Mouse (Mus musculus): ENCODE data around the gene Efcab9. TPM values are rescaled to one million over a fixed set of nuclear protein-coding genes. Genes with fewer than 3 reads are reported as not detected.

Efcab9 gene
- total RNA-seq, 2 experiments from 2014 or later, result not detected

DNA sequence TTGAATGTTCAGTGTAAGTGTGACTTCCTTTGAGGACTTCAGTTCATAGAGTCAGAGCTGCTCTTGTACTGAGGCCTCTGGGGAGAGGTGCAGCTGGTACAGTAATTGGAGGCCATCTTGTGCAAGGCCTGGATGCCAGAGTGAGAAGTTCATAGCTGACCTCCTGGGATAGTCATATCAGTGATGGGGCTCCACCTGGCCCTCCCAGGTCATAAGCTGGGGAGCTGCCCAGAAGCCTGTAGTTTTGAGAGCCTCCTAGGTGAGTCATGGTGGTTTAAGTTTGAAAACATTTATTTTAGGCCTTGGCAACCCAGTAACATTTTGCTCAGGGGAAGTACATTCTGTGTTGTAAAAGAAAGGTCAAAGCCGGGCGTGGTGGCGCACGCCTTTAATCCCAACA lies 26.1 kb upstream of the Efcab9 start:
- no peak for ATAC-seq (replicated peaks; ENCODE audit: low FRiP score, poor library complexity, severe bottlenecking)

DNA sequence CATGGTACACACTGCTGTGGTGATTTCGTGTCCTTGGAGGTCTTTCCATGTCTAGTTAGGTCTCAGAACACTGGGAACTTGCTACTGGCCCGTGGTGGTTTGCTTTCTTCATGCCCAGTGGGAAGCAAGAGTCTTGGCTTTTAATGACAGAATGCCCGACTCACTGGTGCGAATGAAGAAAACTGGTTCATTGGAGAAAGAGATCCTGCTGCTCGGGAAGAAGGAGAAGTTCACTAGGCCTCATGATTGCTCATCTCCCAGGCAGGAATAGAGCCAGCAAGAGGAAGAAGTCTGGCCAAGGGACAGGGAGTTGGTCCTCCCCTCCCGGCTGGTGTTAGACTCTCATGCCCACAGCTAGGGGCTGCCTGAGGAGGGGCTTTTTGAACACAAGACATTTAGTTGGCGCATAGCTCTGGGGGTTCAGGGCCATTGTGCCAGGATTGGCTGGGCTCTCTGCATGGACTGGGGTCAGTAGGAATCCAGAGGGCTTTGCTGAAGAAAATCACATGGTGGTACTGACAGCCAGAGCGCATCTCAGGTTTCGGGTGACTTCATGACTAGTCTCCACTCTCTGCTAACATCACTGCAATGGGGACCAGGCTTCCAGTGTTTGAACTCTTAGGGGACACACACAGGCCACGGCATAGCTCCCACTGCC lies 24.6 kb upstream of the Efcab9 start:
- ATAC-seq (replicated peaks; ENCODE audit: low FRiP score, poor library complexity, severe bottlenecking), result no peak

DNA sequence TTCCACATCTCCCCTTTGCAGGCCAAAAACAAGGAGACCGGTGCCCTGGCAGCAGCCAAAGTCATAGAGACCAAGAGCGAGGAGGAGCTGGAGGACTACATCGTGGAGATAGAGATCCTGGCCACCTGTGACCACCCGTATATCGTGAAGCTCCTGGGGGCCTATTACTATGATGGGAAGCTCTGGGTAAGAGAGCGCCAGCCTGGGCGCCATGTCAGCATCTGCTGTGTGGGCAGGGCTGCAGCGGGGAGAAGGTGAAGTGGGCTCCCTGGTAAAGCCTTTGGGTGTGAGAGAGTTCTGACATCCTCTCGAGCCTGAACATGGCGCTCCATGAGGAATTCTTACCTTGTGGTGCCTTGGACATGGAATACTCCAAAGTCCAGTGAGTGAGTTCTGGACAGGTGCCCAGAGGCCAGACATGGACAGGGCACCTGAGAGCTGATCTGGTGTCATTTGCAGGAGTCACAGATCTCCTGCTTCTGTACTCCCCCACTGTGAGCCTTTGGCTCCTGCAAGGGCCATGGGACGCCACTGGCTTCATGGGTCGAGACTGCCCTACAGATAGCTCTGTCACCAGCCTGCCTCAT lies 23.3 kb upstream of the Efcab9 start:
- no peak for ATAC-seq (replicated peaks; ENCODE audit: low FRiP score, poor library complexity, severe bottlenecking)

DNA sequence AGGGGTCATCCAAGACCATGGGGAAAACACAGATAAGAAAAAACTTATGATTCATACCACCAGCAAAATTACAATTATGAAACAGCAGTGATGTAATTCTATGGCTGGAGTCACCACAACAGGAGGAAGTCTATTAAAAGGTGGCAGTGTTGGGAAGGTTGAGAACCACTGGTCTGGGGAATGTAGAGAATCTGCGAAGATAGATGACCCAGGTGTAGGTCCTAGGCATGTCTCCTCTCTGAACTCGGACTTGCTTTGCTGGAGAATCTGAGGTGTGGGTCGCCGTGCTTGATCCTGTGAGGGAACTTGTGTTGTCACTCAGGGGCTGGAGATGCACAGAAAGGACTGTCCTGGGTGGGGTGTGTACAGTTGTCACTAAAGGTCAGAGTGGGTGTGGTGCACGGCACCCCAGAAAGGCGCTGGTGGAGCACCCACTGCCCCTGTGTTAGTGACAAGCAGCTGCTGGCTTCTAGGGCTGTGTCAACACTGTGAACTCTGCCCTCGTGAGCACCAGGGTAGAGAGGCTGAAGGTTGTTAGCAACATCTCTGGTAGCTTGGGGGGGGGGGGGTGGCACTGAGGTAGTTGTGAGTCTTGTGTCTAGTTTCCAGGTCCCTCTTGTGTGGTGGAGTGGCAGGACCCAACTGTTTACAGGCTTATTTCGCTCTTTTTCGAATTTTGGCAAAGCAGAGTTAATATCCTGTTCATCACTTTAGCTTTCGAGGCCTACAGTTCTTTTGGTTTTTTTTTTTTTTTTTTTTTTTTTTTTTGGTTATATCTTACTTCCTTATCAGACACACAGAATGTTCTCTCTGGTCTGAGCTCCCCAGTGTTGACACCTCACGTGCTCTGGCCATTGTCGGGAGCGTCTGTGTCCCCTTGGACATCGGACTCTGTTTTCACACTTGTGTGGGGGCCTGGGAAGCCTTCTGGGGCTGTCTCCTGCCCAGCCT lies 22.5 kb upstream of the Efcab9 start:
- no peak for ATAC-seq (replicated peaks; ENCODE audit: low FRiP score, poor library complexity, severe bottlenecking)

DNA sequence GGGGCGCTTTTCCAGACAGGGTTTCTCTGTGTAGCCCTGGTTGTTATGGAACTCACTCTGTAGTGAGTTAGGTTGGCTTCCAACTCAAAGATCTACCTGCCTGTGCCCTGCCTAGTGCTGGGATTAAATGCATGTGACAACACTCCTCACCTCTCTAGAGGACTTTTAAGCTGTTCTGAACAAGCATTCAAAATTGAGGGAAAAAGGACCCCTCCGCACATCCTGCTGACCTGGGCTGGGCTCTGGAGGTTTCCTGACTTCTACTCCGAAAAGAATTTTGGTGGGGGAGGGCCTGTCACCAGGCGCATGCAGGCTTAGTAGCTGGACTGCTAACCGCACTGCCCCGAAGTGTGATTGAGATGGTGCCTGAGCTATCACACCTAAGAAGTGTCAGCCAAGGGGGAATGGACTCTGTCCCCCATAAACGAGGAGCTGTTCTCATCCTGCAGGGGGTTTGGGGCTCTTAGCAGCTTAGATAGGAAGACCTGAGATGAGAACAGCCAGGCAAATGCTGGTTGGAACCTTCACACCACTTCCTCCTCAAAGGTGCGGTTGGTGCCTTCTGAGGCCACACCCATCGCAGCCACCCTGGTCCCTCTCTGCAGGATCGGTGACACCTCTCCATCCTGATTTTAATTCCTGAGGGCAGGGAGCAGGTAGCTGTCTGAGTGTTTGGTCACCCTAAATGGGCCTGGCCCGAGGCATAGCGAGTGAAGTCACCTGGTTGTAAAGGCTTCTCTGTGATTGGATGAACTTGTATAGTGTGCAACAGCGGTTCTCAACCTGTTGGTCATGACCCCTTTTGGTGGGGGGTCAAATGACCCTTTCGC lies 21.6 kb upstream of the Efcab9 start:
- ATAC-seq (replicated peaks; ENCODE audit: low FRiP score, poor library complexity, severe bottlenecking), result no peak

DNA sequence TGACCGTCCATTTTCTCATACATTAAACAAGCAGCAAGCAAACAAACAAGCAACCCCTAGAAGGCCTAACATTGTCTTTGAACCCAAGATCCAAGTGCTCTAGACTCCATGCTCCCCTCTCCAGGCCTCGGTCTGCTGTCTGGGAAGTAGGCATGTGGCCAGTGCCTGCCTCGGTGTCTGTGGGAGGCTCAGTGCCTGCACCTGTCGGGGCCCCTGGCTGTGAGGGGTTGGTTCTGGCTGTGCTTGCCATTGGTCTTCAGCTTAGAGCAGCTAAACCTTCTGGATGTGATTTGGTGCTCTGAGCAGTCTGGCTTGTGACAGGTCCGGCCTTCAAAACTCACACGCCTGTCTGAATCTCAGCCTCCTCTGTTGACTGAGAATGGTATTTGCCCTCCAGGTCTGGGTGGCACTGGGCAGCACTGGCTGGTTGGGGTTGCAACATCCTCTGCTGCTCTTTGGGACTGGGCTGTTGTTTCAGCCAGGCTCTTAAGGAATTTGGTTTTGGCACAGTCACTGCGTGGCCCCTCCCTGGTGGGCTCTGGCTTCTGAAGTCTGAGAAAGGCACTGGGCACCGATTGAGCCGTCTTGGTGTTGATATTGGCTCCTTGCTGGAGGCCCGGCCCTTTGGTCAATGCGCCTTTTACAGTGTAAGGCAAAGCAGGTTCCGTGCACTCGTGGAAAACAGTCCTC lies 20.7 kb upstream of the Efcab9 start:
- ATAC-seq (replicated peaks; ENCODE audit: low FRiP score, poor library complexity, severe bottlenecking), result no peak

DNA sequence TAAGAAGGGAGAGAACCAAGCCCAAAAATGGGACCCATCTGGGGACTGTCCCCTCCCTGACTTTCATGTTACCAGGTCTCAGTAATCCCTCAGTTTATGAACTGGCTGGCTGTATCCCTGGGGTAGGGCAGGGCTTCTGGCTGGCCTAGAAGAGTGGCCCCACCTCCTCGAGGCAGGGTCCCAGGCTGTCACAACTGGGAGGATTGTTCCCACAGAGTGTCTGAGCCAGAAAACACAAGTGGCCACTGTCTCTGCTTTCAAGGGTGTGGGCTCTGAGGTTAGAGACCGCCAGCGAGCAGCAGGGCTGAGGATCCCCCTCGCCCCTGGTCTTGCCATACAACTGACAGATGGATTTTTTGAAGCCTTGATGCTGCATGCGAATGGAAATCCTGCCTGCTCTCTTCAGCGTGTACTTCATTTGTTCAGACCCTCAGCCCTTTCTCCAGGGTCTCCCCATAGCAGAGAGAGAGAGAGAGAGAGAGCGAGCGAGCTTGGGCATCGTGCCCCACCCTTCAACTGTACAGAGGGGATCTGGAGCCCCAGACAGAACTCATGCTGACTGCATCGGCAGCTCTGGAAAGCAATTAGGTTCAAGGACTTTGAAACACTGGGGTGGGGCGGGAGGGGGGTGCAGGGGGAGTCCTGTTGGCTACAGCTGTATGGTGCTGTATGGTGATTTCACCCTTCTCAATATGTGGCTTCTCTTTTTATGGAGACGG lies 19.9 kb upstream of the Efcab9 start:
- ATAC-seq (replicated peaks; ENCODE audit: low FRiP score, poor library complexity, severe bottlenecking), result no peak

DNA sequence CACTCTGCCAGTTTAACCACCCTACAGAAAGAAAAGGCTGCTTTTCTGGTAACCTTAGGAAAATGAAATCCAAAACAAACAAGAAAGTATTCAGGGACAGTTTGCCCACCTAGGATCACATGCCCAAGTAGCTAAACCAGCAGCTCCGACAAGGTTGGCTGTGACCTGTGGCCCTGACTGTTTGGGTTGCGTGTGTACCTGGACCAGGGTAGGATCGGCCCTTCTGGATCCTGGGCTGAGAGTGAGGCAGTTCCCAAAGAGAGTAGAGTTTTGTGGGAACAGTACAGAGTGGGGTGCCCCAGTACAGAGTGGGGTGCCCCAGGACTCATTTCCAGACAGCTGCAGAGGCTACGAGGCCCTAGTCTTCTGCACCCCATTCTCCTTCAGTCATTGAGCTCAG lies 19.2 kb upstream of the Efcab9 start:
- no peak for ATAC-seq (replicated peaks; ENCODE audit: low FRiP score, poor library complexity, severe bottlenecking)

DNA sequence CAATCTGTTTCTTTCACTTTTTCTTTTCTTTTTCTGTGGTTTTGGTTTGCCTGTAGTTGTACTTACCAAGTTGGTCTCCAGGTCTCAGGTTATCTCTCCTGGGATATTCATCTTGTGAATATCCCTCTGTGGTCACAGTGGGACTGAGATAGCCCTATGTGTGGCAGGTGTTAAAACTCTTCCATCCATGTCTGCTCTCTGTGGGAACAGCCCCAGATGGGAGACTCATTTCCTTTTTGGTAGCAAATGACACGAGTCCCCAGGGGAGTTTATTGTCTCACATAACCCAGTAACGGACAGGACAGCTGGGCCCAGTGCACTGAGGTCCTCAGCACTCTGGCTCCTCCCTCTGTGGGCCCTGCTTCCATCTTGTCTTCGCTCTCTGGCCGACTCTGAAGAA lies 18.2 kb upstream of the Efcab9 start:
- no peak for ATAC-seq (replicated peaks; ENCODE audit: low FRiP score, poor library complexity, severe bottlenecking)

DNA sequence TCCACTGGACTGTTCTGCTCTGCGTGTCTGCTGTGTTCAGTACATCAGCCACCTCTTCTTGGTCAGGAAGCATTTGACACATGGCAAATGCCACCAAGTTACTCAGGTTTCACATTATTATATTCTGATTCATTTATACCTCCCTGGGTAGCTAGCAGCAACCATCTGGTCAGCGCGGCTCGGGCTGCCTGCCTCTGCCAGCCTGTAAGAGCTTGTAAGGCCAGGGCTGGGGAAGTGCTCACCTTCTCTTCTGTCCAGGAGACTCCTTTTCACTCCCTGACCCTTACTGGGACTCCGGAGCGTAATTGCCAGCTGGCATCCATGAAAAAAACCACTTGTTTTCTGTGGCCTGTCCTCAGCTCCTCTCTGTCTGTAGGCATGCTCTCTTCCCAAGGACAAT lies 17.4 kb upstream of the Efcab9 start:
- ATAC-seq (replicated peaks; ENCODE audit: low FRiP score, poor library complexity, severe bottlenecking), result no peak

DNA sequence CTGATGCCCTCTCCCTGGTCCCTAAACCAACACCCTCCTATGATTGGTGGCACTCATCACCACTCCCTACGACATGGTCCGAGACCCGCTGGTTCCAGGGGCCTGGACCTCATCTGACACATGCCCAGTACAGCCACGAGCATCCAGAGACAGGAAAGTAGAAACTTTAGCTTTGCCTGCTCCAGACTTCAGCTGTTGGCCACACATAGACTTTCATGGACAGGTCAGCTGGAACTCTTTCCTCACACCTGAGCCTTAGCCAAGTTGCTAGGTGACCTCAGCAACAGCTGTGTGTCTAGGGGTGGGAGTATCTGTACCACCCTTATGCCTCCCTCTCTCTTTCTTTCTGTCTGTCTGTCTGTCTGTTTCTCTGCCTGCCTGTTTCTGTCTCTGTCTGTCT lies 16.4 kb upstream of the Efcab9 start:
- ATAC-seq (replicated peaks; ENCODE audit: low FRiP score, poor library complexity, severe bottlenecking), result no peak

DNA sequence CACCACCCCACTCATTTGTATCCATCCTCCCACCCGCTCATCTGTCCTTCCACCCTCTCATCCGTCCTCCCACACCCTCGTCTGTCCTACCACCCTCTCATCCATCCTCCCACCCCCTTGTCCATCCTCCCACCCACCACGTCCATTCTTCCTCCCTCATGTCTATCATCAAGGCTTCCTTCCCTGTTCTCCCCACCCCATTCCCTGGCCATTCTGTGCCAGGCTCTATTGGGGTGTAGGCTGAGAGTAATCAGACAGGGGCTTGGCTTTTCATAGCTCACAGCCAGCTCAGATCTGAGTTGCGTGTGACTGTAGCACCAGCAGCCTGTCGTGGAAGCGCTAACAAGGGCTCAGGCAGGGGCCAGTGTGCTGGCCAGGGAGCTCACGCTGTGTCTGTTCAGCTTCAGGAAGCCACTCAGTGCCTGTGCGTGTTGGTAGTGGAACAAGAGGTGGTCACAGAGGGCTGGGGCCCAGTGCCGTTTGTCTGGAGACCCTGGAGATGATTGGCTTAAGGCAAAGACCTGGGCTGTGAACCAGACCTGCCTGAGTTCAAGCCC lies 15.6 kb upstream of the Efcab9 start:
- no peak for ATAC-seq (replicated peaks; ENCODE audit: low FRiP score, poor library complexity, severe bottlenecking)

DNA sequence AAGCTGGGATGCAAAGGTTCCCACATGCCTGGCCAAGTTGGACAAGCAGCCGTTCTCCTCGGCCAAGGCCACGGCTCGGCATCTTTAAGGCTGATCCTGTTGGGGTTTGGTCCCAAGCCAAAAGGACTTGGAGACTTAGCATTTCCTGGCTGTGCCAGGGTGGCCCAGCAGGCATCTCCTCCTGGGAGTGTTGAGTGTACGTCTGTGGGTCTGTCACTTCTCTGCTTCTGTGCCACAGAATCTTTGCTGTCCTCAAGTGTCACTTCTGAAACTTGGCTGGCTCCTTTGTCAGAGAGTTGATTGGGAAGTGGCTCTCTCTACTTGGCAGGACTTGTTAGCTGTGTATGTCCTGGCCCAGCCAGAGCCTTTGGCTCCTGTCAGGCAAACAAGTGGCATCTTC lies 14.6 kb upstream of the Efcab9 start:
- ATAC-seq (replicated peaks; ENCODE audit: low FRiP score, poor library complexity, severe bottlenecking), result no peak

DNA sequence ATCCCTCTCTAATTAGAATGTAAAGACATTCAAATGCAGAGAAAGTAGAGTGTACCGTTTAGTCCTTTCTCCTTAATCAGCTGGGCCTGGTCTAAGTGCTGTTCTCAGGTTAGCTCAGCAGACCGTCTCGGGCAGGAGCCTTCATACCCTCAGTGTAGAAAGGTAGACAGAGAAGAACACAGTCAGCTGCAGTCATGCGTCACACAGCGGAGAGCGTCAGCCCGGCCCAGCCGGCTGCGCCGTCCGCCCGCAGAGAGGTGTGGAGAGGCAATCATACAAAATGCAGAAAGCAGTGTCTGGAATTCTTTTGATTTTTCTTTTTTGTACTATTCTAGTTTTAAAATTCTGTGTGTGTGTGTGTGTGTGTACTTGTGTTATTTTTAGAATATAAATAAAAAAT lies 13.7 kb upstream of the Efcab9 start:
- ATAC-seq (replicated peaks; ENCODE audit: low FRiP score, poor library complexity, severe bottlenecking), result no peak

DNA sequence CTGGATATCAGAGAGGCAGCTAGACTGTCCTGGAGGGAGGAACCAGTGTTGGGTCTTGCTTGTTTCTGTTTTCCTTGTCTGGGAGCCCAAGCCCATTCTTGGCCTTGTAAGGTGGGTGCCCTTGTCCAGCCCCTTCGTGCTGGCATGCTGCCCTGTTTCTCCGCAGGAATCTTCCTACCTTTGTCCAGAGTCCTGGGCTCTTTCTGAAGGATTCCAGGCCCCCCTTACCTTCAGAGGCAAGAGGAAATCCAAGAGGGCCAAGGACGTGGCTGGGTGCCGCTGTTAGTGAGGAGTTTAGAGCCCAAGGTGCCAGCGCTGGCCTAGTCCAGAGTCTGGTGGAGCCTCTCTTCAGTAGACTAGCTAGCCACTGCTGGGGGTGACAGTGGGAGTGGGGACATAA lies 12.6 kb upstream of the Efcab9 start:
- ATAC-seq (replicated peaks; ENCODE audit: low FRiP score, poor library complexity, severe bottlenecking), result no peak

DNA sequence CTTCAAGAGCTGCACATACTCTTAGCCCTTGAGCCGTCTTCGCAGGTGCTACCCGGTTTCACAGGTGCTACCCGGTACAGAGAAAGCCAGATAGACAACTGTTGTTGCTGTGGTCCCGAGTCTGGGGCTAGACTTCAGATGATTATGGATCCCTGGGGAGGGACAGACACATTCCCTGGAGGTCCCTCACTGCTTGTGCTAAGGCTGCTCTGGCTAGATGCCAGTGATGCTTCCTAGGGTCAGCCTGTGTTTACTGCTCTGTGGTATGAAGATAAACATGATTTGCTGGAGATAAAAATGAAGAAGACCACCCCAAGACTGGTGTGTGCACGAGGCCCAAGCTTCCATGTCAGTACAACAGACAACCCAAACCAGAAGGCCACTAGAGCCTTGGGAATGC lies 12.2 kb upstream of the Efcab9 start:
- ATAC-seq (replicated peaks; ENCODE audit: low FRiP score, poor library complexity, severe bottlenecking), result no peak

DNA sequence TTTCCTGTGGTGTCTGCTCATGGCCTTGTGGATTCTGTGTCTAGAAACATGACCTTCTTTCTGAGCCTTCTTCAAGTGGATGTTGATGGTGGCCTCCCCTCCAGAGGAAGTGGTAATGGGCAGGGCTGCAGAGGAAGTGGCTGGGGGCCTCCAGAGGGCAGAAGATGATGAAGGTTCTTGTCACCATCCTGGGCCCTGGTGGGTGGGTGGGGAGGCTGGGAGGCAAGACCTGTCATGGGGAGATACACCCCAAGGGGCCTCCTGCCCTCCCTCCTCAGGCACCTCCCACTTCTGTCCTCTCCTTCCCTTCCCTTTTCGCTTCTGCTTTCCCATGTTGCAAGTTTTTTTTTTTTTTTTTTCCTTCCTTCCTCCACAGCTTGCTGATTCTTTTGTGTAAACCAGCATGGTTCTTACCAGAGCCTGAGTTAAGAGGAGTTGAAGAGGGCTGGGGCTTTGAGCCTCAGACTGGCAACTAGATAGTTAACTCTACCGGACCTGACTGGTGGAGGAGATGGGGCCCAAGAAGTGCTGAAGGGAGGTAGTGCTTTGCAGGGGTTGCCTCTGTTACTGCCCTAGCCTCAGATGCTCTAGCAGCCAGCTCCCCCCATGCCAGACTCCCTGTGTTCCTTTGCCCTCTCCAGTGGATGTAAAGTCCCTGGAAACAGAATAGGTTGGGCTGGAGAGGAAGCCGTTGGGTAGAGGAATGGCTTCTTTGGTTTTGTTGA lies 11.0 kb upstream of the Efcab9 start:
- no peak for ATAC-seq (replicated peaks; ENCODE audit: low FRiP score, poor library complexity, severe bottlenecking)

DNA sequence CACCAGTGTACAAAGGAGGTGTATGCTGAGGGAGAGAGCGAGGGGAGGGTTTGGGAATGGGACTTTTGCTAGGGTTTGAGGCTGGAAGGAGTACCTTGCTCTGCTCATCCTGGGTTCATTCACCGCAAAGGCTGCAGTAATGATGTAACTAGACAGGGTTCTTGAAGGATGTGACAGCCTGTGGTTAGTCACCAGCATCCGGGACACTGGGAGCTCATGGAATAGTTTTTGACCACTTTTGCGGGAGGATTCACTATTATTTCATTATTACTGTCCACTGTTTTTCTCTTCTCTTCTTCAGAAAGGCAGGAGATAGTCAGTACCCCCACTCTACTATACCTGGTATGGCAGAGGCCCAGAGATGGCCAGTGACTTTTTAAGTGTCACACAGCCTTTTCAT lies 10.3 kb upstream of the Efcab9 start:
- no peak for ATAC-seq (replicated peaks; ENCODE audit: low FRiP score, poor library complexity, severe bottlenecking)

All from erythroblast, adult 5-6 weeks (primary cell).